Mouse (Mus musculus) monocyte, adult 2 months (primary cell): Measurements from ENCODE around the gene Mobp.

Experiments
- DNase-seq, 2 experiments: peaks; one replicate each; pipeline ENCODE4 v3.0.0; 2022; ENCODE audit warnings: low spot score in 2 of 2, low read depth in 1 of 2

The Mobp gene

DNA sequence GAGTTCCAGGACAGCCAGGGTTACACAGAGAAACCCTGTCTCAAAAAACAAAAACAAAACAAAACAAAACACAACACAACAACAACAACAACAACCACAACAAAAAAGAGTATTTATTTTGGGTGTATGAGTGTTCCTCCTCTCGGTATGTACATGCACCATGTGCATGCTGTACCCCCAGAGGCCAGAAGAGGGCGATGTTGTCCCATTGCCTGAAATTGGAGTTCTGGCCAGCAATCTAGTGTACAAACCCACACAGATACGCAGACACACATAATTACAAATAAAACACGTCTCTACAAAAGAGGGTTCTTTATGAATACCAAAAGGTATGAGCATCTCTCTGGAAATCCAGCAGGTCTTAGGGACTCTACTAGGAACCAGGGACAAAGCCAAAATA is 60.6 kb downstream of the Mobp start:
- no peak for DNase-seq

DNA sequence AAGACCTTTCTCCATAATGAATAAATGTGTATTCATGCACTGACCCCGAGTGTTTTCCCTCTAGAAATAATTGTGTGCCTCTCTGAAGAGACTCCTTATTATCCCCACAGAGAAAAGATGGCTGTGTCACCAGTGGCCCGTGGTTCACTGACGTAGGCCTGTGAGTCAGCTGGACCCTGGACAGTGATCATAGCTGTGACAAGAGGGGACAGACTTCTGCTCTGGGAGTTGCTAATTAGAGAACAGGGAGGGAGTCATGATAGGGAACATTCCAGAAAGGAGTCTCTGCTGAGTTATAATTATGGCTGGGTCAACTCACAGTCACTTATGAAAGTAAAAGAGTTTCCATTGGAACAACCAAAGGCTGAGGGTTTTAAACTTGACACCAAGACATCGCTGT is 61.4 kb downstream of the Mobp start:
- no peak for DNase-seq

DNA sequence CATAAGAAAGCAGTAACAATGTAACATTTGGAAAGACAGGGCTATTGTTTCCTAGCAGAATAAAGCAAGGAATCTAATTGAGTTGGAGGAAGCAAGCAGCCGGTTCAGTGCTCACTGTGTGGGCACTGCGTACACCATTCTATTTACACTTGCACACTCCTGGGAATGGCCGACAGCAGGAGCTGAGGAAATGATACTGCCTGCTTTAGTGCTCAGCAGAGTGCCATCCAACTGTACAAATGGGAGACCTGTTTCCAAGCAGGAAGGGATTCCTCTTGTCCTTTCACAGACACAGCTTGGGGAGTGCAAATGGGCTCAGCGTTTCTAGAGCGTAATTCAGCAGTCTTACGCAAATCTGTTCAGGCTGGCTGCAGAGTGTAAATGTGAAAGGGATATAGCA is 63.4 kb downstream of the Mobp start:
- no peak for DNase-seq

DNA sequence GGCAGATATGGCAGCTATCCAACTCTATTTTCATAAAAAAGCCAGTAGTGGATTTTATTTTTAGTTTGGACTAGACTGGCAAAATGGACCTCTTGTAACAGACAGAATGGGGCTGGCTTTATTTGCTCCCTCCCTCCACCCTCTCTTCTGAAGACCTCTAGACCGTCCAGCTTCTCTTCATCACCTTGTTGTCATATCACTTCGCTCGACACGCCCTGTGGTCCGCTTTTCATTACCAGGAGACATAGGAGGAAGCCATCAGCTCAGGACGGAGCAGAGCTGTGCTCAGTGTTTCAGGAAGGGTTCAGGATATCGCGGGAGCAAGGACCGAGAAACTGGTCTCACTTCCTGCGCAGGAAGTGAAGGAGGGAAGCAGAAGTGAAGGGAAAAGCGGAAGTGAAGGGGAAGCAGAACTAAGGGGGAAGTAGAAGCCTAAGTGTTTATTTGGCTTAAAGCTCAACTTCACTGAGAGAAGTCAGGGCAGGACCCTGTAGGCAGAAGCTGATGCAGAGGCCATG is 65.5 kb downstream of the Mobp start:
- DNase-seq = no peak

DNA sequence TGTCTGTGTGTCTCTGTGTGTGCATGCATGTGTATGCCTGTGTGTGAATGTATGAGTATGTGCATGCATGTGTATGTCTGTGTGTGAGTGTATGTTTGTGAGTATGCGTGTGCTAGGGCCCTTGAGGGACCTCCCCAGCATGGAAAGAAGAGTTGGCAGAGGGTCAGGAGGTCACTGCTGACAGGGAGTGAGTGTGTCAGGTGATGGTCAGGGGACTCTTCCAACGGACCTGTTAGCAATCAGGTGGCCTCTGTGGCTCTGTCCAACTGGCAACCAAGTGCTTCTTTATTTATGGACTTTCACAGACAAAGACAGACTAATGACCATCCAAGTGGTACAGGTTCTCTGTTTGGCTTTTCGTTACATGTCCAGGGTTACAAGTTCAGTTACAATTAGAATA is 69.9 kb downstream of the Mobp start:
- no peak for DNase-seq
